15 mouse cellular contexts compared by ENCODE assay signal in genomic region chr10:63272868-63273267, GRCm38 (mm10). TPM values are rescaled to one million over a fixed set of nuclear protein-coding genes. Genes with fewer than 3 reads are reported as not detected.
DNase-seq lines count a peak whose midpoint lies in the region; ATAC-seq and TF ChIP-seq lines count a peak whose summit lies in the region.
"Had no signal": no experiment of that assay in that cellular context is flagged by ENCODE, and none has a peak within 500 bp of the region (broad histone marks: within the 10 kb centered on the region; RNA-seq: fewer than 3 reads in every experiment).

No protein-coding gene starts in this region.

- peak; percentile 30 for TF ChIP-seq CTCF in liver, postnatal 0 days (IDR thresholded peaks at IDR 0.05; ENCODE audit: low read depth)

- intact Hi-C loops in heart, postnatal 10 days (cut with DNase I), result no loop called here

- WGBS in heart, embryonic 11.5 days (ENCODE audit: insufficient replicate concordance), result 79% methylated on average over 5 of the region's 5 CpGs
- WGBS in intestine, embryonic 16.5 days, result 93% methylated on average over 5 of the region's 5 CpGs
- WGBS in liver, postnatal 0 days (ENCODE audit: insufficient replicate concordance), result 55% methylated on average over 5 of the region's 5 CpGs

- H3K9me3 ChIP-seq in heart, embryonic 11.5 days (replicated peaks; ENCODE audit: control insufficient read depth, low read length), result no peaks in the 10 kb centered on the region
- no peaks in the 10 kb centered on the region for H3K9me3 ChIP-seq in intestine, embryonic 16.5 days (ENCODE audit: control insufficient read depth, low read length)
- H3K9me3 ChIP-seq in liver, postnatal 0 days (ENCODE audit: low read length), result no peaks in the 10 kb centered on the region
- H3K9me3 ChIP-seq: heart, embryonic 13.5 days; midbrain, embryonic 10.5 days had no signal

- H3K4me2 ChIP-seq in heart, embryonic 11.5 days, result no peak overlapping the region
- no peak overlapping the region for H3K4me2 ChIP-seq in intestine, embryonic 16.5 days (ENCODE audit: low read depth, low read length)
- peak overlapping the region; percentile 36 for H3K4me2 ChIP-seq in liver, postnatal 0 days (ENCODE audit: low read depth, low read length)
- H3K4me2 ChIP-seq: heart, embryonic 13.5 days had no signal

- peak; percentile 93 for TF ChIP-seq EP300 in liver, postnatal 0 days (IDR thresholded peaks at IDR 0.05; ENCODE audit: low read depth)

- peaks cover 11% of the 10 kb centered on the region for H3K36me3 ChIP-seq in heart, embryonic 11.5 days (ENCODE audit: control insufficient read depth, insufficient read depth, low read length)
- peaks cover 3% of the 10 kb centered on the region for H3K36me3 ChIP-seq in intestine, embryonic 16.5 days (ENCODE audit: control insufficient read depth, insufficient read depth, low read length)
- peaks cover 50% of the 10 kb centered on the region for H3K36me3 ChIP-seq in liver, postnatal 0 days (replicated peaks; ENCODE audit: insufficient read depth, low read length)

- ATAC-seq in heart, embryonic 11.5 days (replicated peaks; ENCODE audit: insufficient number of reproducible peaks, low FRiP score, low TSS enrichment), result 0 out of 2 replicates have a peak, but pooled peaks have one; percentile 42
- peak; percentile 46; the same call in 1 of the 2 replicates for ATAC-seq in intestine, embryonic 16.5 days
- ATAC-seq in liver, postnatal 0 days, result peak; percentile 74

- H3K4me1 ChIP-seq in heart, embryonic 11.5 days (ENCODE audit: control insufficient read depth, insufficient read depth, low read length), result no peaks in the 10 kb centered on the region
- H3K4me1 ChIP-seq in intestine, embryonic 16.5 days (ENCODE audit: control insufficient read depth, insufficient read depth, low read length), result no peaks in the 10 kb centered on the region
- H3K4me1 ChIP-seq in liver, postnatal 0 days (ENCODE audit: insufficient read depth), result peaks cover 11% of the 10 kb centered on the region; the same call in 1 of the 2 replicates
- H3K4me1 ChIP-seq: heart, embryonic 13.5 days; midbrain, embryonic 10.5 days had no signal

- H3K9ac ChIP-seq in heart, embryonic 11.5 days (ENCODE audit: low read depth, low read length), result no peak overlapping the region
- H3K9ac ChIP-seq in intestine, embryonic 16.5 days (ENCODE audit: low read depth, low read length), result no peak overlapping the region
- H3K9ac ChIP-seq in liver, postnatal 0 days (replicated peaks), result no peak overlapping the region
- H3K9ac ChIP-seq: heart, embryonic 13.5 days had no signal

- H3K27ac ChIP-seq in heart, embryonic 11.5 days (ENCODE audit: low read depth, low read length), result no peak overlapping the region
- no peak overlapping the region for H3K27ac ChIP-seq in intestine, embryonic 16.5 days (ENCODE audit: low read length)
- H3K27ac ChIP-seq in liver, postnatal 0 days (ENCODE audit: low read depth), result peak overlapping the region; percentile 67
- H3K27ac ChIP-seq: heart, embryonic 13.5 days; midbrain, embryonic 10.5 days had no signal

- no peak overlapping the region for H3K4me3 ChIP-seq in heart, embryonic 11.5 days (ENCODE audit: low read depth, low read length)
- H3K4me3 ChIP-seq in intestine, embryonic 16.5 days (ENCODE audit: low read length), result no peak overlapping the region
- H3K4me3 ChIP-seq in liver, postnatal 0 days (ENCODE audit: low read depth, low read length), result 0 out of 2 replicates have a peak overlapping the region, but pooled peaks have one; percentile 4
- H3K4me3 ChIP-seq: heart, embryonic 13.5 days; midbrain, embryonic 10.5 days had no signal

- no peaks in the 10 kb centered on the region for H3K27me3 ChIP-seq in heart, embryonic 11.5 days (ENCODE audit: control insufficient read depth, insufficient read depth, low read length)
- H3K27me3 ChIP-seq in intestine, embryonic 16.5 days (replicated peaks; ENCODE audit: control insufficient read depth, insufficient read depth, low read length), result no peaks in the 10 kb centered on the region
- no peaks in the 10 kb centered on the region for H3K27me3 ChIP-seq in liver, postnatal 0 days (ENCODE audit: insufficient read depth, low read length)
- H3K27me3 ChIP-seq: heart, embryonic 13.5 days had no signal

- DNase-seq in heart, postnatal 4 days, result no peak
- peak; percentile 10 for DNase-seq in brain, adult 2 months (ENCODE audit: low read depth, low spot score)
- DNase-seq in liver, postnatal 0 days, result no peak
- no peak for DNase-seq in lung, postnatal 10 days
- DNase-seq in kidney, postnatal 25 days, result no peak
- no peak for DNase-seq in heart, postnatal 10 days
- DNase-seq: cerebellum, adult 11-12 months; cerebellum, postnatal 36 days; gastrocnemius, postnatal 36 days; kidney, adult 9 months; right cerebral cortex, postnatal 14 days had no signal

RNA-seq across cellular contexts. Expression of gene Herc4, which starts 29.3 kb away (rescaled TPM):
- polyA plus RNA-seq in heart, embryonic 11.5 days (2014; fragmentation: Nextera tagmentation; extraction: Ambion mirVana), result 32.8 and 38.8 TPM in 2 replicates
- 10 to 100 TPM; 45.2 to 45.8 TPM for total RNA-seq in heart, postnatal 4 days (2021)
- polyA plus RNA-seq in intestine, embryonic 16.5 days (2015; fragmentation: Nextera tagmentation; extraction: Ambion mirVana), result 27.7 and 31.7 TPM in 2 replicates
- polyA plus RNA-seq in liver, postnatal 0 days (2015; fragmentation: Nextera tagmentation; extraction: Ambion mirVana), result 22.5 and 22.9 TPM in 2 replicates
- 10 to 100 TPM; 39.9 to 40.0 TPM for total RNA-seq in heart, postnatal 10 days (2021)
